Mouse (Mus musculus): ENCODE data around the gene Edem1. TPM values are rescaled to one million over a fixed set of nuclear protein-coding genes. Genes with fewer than 3 reads are reported as not detected.

The Edem1 gene
- 17.8 and 18.4 TPM in 2 replicates for polyA plus RNA-seq (2012; rRNA removed)

GRCm38 (mm10) chr6:108828234-108828868 lies at the start of gene Edem1:
Gene Edem1 (plus strand): TSS chr6:108828641.
- Histone ChIP-seq H3K27ac (ENCODE audit: insufficient read depth, low read depth, low read length) (peak within 1 kb of the TSS; percentile 50), H3K27me3 (replicated peaks; ENCODE audit: control insufficient read depth, insufficient read depth, low read length) (no peaks in the 10 kb centered on the region), H3K36me3 (ENCODE audit: control insufficient read depth, insufficient read depth, low read length) (no peaks in the 10 kb centered on the region), H3K4me3 (ENCODE audit: insufficient read depth, low read depth, low read length) (peak within 1 kb of the TSS; percentile 89), H3K4me1 (ENCODE audit: control insufficient read depth, insufficient read depth, low read length) (peaks cover 13% of the 10 kb centered on the region; the same call in 1 of the 2 replicates)
- DNase-seq = peak; percentile 100
- under 1% methylated on average over 67 of the region's 67 CpGs for WGBS
- TF ChIP-seq CTCF (conservative IDR thresholded peaks at IDR 0.05; ENCODE audit: insufficient read depth, insufficient read length, low read depth, low read length) (no peak), POLR2A (IDR thresholded peaks at IDR 0.05; ENCODE audit: low read depth, low read length) (peak; percentile 34)

- no peak for TF ChIP-seq POLR2A (IDR thresholded peaks at IDR 0.05; ENCODE audit: low read depth, low read length)
- TF ChIP-seq CTCF (conservative IDR thresholded peaks at IDR 0.05; ENCODE audit: insufficient read depth, insufficient read length, low read depth, low read length) = no peak
- WGBS = 67% methylated on average over 6 of the region's 6 CpGs
- peak; percentile 12 for DNase-seq
- peaks cover 13% of the 10 kb centered on the region for H3K4me1 ChIP-seq (ENCODE audit: control insufficient read depth, insufficient read depth, low read length)
- no peaks in the 10 kb centered on the region for H3K36me3 ChIP-seq (ENCODE audit: control insufficient read depth, insufficient read depth, low read length)
- no peaks in the 10 kb centered on the region for H3K27me3 ChIP-seq (replicated peaks; ENCODE audit: control insufficient read depth, insufficient read depth, low read length)
- H3K4me3 ChIP-seq (ENCODE audit: insufficient read depth, low read depth, low read length) = no peak overlapping the region
- no peak overlapping the region for H3K27ac ChIP-seq (ENCODE audit: insufficient read depth, low read depth, low read length)
Measured at GRCm38 (mm10) chr6:108781865-108782264, 46.6 kb upstream of the Edem1 start.

GRCm38 (mm10) chr6:108782526-108783183 lies 45.8 kb upstream of the Edem1 start, which contains the start of gene Arl8b:
Gene Arl8b (plus strand): TSS chr6:108783099.
- Histone ChIP-seq H3K27ac (ENCODE audit: insufficient read depth, low read depth, low read length) (peak within 1 kb of the TSS; percentile 72), H3K4me1 (ENCODE audit: control insufficient read depth, insufficient read depth, low read length) (peaks cover 13% of the 10 kb centered on the region), H3K27me3 (replicated peaks; ENCODE audit: control insufficient read depth, insufficient read depth, low read length) (no peaks in the 10 kb centered on the region), H3K4me3 (ENCODE audit: insufficient read depth, low read depth, low read length) (peak within 1 kb of the TSS; percentile 88), H3K36me3 (ENCODE audit: control insufficient read depth, insufficient read depth, low read length) (no peaks in the 10 kb centered on the region)
- TF ChIP-seq POLR2A (IDR thresholded peaks at IDR 0.05; ENCODE audit: low read depth, low read length) (peak; percentile 79), CTCF (conservative IDR thresholded peaks at IDR 0.05; ENCODE audit: insufficient read depth, insufficient read length, low read depth, low read length) (peak; percentile 90)
- 10% methylated on average over 36 of the region's 36 CpGs for WGBS
- peak; percentile 97 for DNase-seq

DNA sequence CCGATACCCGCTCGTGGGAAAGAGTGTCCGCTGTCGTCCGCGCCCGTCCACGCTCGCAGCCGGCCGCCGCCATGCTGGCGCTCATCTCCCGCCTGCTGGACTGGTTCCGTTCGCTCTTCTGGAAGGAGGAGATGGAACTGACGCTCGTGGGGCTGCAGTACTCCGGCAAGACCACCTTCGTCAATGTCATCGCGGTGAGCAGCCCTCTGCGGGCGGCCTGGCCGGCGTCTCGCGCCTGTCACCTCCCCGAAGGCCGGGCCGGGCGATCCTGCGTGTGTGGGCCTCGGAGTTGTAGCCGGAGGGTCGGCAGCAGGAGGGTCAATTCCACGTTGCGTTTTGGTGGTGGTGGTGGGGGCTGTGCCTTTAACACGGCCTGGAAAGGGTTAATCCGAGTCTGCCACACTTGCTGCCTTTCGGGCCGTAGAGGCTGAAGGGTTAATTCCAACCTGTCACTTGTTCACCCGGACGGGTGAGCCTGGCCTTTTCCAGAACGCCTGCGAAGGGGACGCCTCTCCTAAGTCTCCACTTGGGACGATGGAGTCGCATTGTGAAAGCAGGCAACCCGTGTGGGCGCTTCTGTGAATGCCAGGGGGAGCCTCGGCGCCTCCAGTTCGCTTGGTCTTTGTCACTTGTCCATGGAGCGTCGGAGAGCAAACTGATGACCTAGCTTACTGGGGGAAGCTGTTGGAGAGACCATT lies 45.1 kb upstream of the Edem1 start:
- TF ChIP-seq CTCF (conservative IDR thresholded peaks at IDR 0.05; ENCODE audit: insufficient read depth, insufficient read length, low read depth, low read length) (no peak), POLR2A (IDR thresholded peaks at IDR 0.05; ENCODE audit: low read depth, low read length) (no peak)
- Histone ChIP-seq H3K36me3 (ENCODE audit: control insufficient read depth, insufficient read depth, low read length) (no peaks in the 10 kb centered on the region), H3K4me3 (ENCODE audit: insufficient read depth, low read depth, low read length) (peak overlapping the region; percentile 88), H3K27ac (ENCODE audit: insufficient read depth, low read depth, low read length) (peak overlapping the region; percentile 72), H3K4me1 (ENCODE audit: control insufficient read depth, insufficient read depth, low read length) (peaks cover 13% of the 10 kb centered on the region), H3K27me3 (replicated peaks; ENCODE audit: control insufficient read depth, insufficient read depth, low read length) (no peaks in the 10 kb centered on the region)
- peak; percentile 47 for DNase-seq
- under 1% methylated on average over 57 of the region's 57 CpGs for WGBS

DNA sequence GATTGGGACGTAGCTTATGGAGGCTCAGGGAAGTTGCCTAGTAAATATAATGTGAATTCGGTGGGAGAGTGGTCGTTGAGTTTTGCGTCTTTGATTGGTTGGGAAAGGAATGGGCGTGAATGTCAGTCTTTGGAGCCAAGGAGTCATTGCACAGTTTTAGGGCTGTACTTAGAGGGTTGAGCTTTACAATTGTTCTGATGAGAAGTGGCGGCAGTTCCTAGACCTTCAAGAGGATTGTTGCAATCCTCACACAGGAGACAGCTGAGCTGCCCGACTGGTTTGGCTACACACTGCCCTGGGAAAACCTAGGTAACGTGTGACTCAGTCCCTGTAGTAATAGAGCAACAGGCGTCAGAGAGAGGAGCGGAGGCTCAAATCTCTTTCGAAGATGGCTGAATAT lies 44.4 kb upstream of the Edem1 start:
- 7% methylated on average over 11 of the region's 11 CpGs for WGBS
- Histone ChIP-seq H3K4me1 (ENCODE audit: control insufficient read depth, insufficient read depth, low read length) (peaks cover 13% of the 10 kb centered on the region), H3K36me3 (ENCODE audit: control insufficient read depth, insufficient read depth, low read length) (no peaks in the 10 kb centered on the region), H3K27me3 (replicated peaks; ENCODE audit: control insufficient read depth, insufficient read depth, low read length) (no peaks in the 10 kb centered on the region), H3K27ac (ENCODE audit: insufficient read depth, low read depth, low read length) (no peak overlapping the region), H3K4me3 (ENCODE audit: insufficient read depth, low read depth, low read length) (peak overlapping the region; percentile 88)
- DNase-seq = peak; percentile 18
- TF ChIP-seq CTCF (conservative IDR thresholded peaks at IDR 0.05; ENCODE audit: insufficient read depth, insufficient read length, low read depth, low read length) = no peak
- no peak for TF ChIP-seq POLR2A (IDR thresholded peaks at IDR 0.05; ENCODE audit: low read depth, low read length)

DNA sequence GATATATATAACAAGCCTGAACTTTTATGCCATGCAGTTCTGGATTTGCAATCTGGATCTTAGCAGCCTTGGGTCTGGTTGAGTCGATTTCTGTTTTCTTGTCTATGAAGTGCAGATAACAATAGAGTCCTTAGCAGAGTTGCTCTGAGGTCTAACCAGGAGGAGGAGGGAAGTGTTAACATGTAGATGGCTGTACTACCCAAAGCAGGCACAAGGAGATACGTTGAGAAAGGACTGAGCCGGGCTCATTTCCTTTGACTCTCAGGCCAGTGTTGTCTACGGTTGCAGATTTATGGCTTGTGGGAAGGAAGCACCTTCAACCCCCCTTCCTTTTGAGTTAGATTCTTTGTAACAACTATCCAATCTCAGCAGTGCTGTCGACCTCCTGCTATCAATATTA lies 43.6 kb upstream of the Edem1 start:
- peak; percentile 33 for DNase-seq
- WGBS = 9% methylated on average over 5 of the region's 5 CpGs
- TF ChIP-seq CTCF (conservative IDR thresholded peaks at IDR 0.05; ENCODE audit: insufficient read depth, insufficient read length, low read depth, low read length) (0 out of 2 replicates have a peak, but pooled peaks have one; percentile 7), POLR2A (IDR thresholded peaks at IDR 0.05; ENCODE audit: low read depth, low read length) (no peak)
- Histone ChIP-seq H3K4me1 (ENCODE audit: control insufficient read depth, insufficient read depth, low read length) (peaks cover 13% of the 10 kb centered on the region), H3K27ac (ENCODE audit: insufficient read depth, low read depth, low read length) (no peak overlapping the region), H3K4me3 (ENCODE audit: insufficient read depth, low read depth, low read length) (no peak overlapping the region; the same call in 1 of the 2 replicates), H3K36me3 (ENCODE audit: control insufficient read depth, insufficient read depth, low read length) (no peaks in the 10 kb centered on the region), H3K27me3 (replicated peaks; ENCODE audit: control insufficient read depth, insufficient read depth, low read length) (no peaks in the 10 kb centered on the region)

- H3K4me3 ChIP-seq (ENCODE audit: insufficient read depth, low read depth, low read length) = no peak overlapping the region
- WGBS = 57% methylated on average over 3 of the region's 3 CpGs
- no peaks in the 10 kb centered on the region for H3K36me3 ChIP-seq (ENCODE audit: control insufficient read depth, insufficient read depth, low read length)
- no peak for DNase-seq
- TF ChIP-seq POLR2A (IDR thresholded peaks at IDR 0.05; ENCODE audit: low read depth, low read length) (no peak), CTCF (conservative IDR thresholded peaks at IDR 0.05; ENCODE audit: insufficient read depth, insufficient read length, low read depth, low read length) (no peak)
- H3K27me3 ChIP-seq (replicated peaks; ENCODE audit: control insufficient read depth, insufficient read depth, low read length) = no peaks in the 10 kb centered on the region
- no peak overlapping the region for H3K27ac ChIP-seq (ENCODE audit: insufficient read depth, low read depth, low read length)
- peaks cover 13% of the 10 kb centered on the region for H3K4me1 ChIP-seq (ENCODE audit: control insufficient read depth, insufficient read depth, low read length)
Measured at GRCm38 (mm10) chr6:108785551-108785950, 42.9 kb upstream of the Edem1 start.
